Mouse (Mus musculus) neural tube, embryonic 12.5 days (tissue): ENCODE measurements around the gene Tpm4. TPM values are rescaled to one million over a fixed set of nuclear protein-coding genes. Genes with fewer than 3 reads are reported as not detected.

ENCODE experiments used
- ATAC-seq: fragments of 200-750 bp; cut with Nextera tagmentation; 2 replicates; pipeline ENCODE4 v1.8.0; 2017; ENCODE audit warnings: low read depth, mild to moderate bottlenecking, moderate TSS enrichment, moderate library complexity; ENCODE audit not compliant: low FRiP score
- H3K27ac ChIP-seq: fragments of 300-500 bp; sonication (generic); 2 replicates; pipeline ENCODE4 v1.5.1; 2016
- H3K27me3 ChIP-seq: fragments of 300-500 bp; sonication (generic); replicated peaks from 2 replicates; pipeline ENCODE4 v1.6.1; 2016; ENCODE audit warnings: mild to moderate bottlenecking
- H3K36me3 ChIP-seq: fragments of 300-500 bp; sonication (generic); 2 replicates; pipeline ENCODE4 v1.6.1; 2016; ENCODE audit warnings: mild to moderate bottlenecking
- H3K4me1 ChIP-seq: fragments of 300-500 bp; sonication (generic); 2 replicates; pipeline ENCODE4 v1.6.1; 2016
- H3K4me2 ChIP-seq: fragments of 300-500 bp; sonication (generic); replicated peaks from 2 replicates; pipeline ENCODE4 v1.6.1; 2016; ENCODE audit warnings: mild to moderate bottlenecking
- H3K4me3 ChIP-seq: fragments of 300-500 bp; sonication (generic); 2 replicates; pipeline ENCODE4 v1.5.1; 2016
- H3K9ac ChIP-seq: fragments of 300-500 bp; sonication (generic); 2 replicates; pipeline ENCODE4 v1.6.1; 2016; ENCODE audit warnings: mild to moderate bottlenecking
- H3K9me3 ChIP-seq: fragments of 300-500 bp; sonication (generic); 2 replicates; pipeline ENCODE4 v1.6.1; 2016; ENCODE audit warnings: mild to moderate bottlenecking
- WGBS: fragments of 180-500 bp; shearing (Covaris S2); methylation state at CpG from one replicate; pipeline ENCODE4 v1.1.7; 2016; 5-methylcytosine and 5-hydroxymethylcytosine counted together
- polyA plus RNA-seq: library from polyadenylated mRNA; unstranded; fragments of >200 nt; fragmentation: Nextera tagmentation; extraction: Ambion mirVana; gene quantifications from 2 replicates; pipeline ENCODE4 v1.2.1, GENCODE M21; 2016

The Tpm4 gene
- polyA plus RNA-seq, 1 experiment from 2014 or later = 417 TPM

DNA sequence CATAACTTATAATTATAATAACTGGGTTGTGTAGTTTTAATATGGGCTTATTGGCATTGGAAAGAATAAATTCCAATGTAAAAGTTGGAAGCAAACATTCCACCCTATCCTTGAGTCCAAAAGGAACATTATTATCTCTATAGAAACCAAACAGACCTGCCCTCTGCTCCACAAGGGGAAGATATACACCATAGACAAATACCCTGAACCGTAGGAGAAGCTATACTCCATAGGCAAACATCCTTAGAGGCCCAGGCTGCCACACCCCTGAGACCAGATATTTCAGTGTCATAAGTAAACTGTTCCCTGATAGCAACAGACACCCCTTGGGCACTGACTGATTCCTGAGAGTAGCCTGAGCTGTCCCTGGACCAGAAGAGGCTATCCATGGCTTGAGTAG is 6.9 kb upstream of the Tpm4 start:
- no peaks in the 10 kb centered on the region for H3K4me1 ChIP-seq
- 89% methylated on average over 1 of the region's 1 CpGs for WGBS
- H3K27me3 ChIP-seq = no peaks in the 10 kb centered on the region
- H3K36me3 ChIP-seq = no peaks in the 10 kb centered on the region
- H3K4me3 ChIP-seq = no peak overlapping the region
- H3K9ac ChIP-seq = no peak overlapping the region
- H3K4me2 ChIP-seq = no peak overlapping the region
- H3K27ac ChIP-seq = no peak overlapping the region
- ATAC-seq = no peak
- no peaks in the 10 kb centered on the region for H3K9me3 ChIP-seq

DNA sequence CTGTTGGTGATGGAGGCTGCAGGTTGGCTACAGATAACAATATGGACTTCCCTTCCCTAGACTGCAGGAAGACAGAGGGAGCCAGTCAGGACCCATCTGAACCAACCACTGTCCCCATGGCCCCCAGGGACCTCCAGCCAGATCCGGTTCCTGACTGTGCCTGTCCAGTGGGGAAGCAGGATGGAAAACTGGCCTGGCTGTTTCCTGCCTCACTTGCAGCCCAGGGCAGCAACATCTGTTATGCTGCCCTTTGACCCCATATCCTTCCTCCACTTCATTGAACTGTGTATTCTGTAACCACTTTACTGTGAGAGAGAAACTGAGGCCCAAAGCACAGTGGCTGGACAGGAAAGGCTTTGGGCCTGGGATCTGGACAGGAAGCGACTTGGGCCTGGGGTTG is 3.5 kb upstream of the Tpm4 start:
- no peak overlapping the region for H3K4me3 ChIP-seq
- ATAC-seq = no peak
- H3K36me3 ChIP-seq = no peaks in the 10 kb centered on the region
- no peaks in the 10 kb centered on the region for H3K4me1 ChIP-seq
- H3K27me3 ChIP-seq = no peaks in the 10 kb centered on the region
- H3K27ac ChIP-seq = no peak overlapping the region
- H3K9ac ChIP-seq = no peak overlapping the region
- 64% methylated on average over 2 of the region's 2 CpGs for WGBS
- no peaks in the 10 kb centered on the region for H3K9me3 ChIP-seq
- no peak overlapping the region for H3K4me2 ChIP-seq

DNA sequence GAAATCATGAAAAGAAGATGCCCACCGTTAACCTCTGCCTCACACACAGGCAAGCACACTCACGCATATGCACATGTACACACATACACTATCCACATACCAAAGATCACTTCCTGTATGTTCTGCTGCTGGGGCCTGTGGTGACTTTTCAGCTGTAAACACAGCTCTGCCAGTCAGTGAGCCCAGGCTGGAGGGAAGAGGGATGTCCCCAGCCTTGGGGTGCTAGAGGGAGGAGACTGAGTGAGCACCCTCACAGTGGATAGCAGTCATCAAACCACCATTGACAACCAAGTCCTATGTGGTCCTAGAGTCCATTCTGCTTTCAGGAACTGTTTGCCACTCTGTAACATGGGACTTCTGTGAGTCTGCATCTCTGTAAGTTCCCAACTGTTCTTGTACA is 2.9 kb upstream of the Tpm4 start:
- no peak overlapping the region for H3K27ac ChIP-seq
- H3K9ac ChIP-seq = no peak overlapping the region
- no peak overlapping the region for H3K4me3 ChIP-seq
- H3K9me3 ChIP-seq = no peaks in the 10 kb centered on the region
- H3K36me3 ChIP-seq = no peaks in the 10 kb centered on the region
- ATAC-seq = no peak
- no peaks in the 10 kb centered on the region for H3K27me3 ChIP-seq
- WGBS = 92% methylated on average over 2 of the region's 2 CpGs
- H3K4me2 ChIP-seq = no peak overlapping the region
- H3K4me1 ChIP-seq = 0 out of 2 replicates have a peak, but pooled peaks cover under 1% of the 10 kb centered on the region

DNA sequence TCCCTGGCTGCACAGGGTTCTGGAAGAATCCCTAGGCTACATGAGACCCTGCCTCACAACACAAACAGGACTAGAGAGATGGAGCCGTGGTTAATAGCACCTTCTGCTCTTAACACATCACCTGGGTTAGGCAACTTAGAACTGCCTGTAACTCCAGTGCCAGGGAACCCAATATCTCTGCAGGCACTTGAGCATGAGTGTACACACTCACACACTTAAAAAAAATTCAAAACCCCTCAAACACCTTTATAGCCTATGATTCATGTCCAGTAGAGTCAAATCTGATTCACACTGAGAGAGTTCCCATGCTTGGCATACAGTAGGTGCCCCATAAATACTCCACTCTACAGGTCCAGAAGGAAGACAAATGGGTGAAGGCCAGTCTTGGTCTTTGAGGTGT is 2.4 kb upstream of the Tpm4 start:
- Histone ChIP-seq H3K4me2 (no peak overlapping the region), H3K27ac (no peak overlapping the region), H3K9me3 (no peaks in the 10 kb centered on the region), H3K4me3 (no peak overlapping the region), H3K4me1 (0 out of 2 replicates have a peak, but pooled peaks cover 2% of the 10 kb centered on the region), H3K36me3 (no peaks in the 10 kb centered on the region), H3K9ac (no peak overlapping the region), H3K27me3 (no peaks in the 10 kb centered on the region)
- no peak for ATAC-seq
- WGBS = 97% methylated on average over 1 of the region's 1 CpGs

DNA sequence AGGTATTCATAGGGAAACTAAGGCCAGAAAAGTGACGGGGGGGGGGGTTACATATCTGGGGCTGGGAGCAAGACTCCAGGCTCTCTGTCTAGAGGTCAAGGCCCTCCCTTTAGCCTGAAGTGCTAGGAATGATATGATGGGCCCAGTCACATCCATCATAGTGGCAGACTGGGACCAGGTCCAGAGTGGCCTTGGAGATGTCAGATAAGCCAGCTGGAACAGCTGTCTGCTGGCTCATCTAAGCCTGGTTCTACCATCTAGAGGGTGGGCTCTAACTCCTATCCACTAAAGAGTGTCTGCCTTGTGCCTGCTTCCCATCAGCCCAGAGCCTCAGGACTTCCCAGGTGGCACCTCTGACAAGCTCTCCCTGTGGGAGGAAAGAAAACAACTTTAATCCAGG is 1.9 kb upstream of the Tpm4 start:
- Histone ChIP-seq H3K36me3 (no peaks in the 10 kb centered on the region), H3K4me2 (no peak overlapping the region), H3K9ac (no peak overlapping the region), H3K4me1 (0 out of 2 replicates have a peak, but pooled peaks cover 4% of the 10 kb centered on the region), H3K27ac (no peak overlapping the region), H3K9me3 (no peaks in the 10 kb centered on the region), H3K27me3 (no peaks in the 10 kb centered on the region), H3K4me3 (no peak overlapping the region)
- WGBS = 67% methylated on average over 1 of the region's 1 CpGs
- ATAC-seq = no peak

DNA sequence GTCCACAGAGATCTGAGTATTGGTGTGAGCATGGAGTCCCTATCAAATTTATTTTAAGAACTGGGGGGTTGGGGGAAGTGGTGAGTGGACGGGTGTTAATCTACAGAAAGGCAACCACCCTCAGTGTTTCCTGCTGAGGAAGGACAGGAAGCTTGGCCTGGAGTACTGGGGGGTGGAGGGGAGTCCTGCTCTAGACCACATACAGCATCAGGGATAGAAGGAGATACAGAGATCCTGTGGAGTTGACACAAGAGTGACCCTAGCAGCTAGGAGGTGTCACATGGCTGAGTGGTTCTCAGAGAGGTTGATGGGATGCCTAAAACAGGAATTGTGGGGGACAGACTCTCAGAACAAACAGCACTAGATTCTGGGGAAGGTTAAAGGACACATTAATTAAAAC is 1.3 kb upstream of the Tpm4 start:
- Histone ChIP-seq H3K36me3 (peaks cover 2% of the 10 kb centered on the region), H3K9ac (no peak overlapping the region), H3K27me3 (no peaks in the 10 kb centered on the region), H3K27ac (no peak overlapping the region), H3K4me1 (0 out of 2 replicates have a peak, but pooled peaks cover 4% of the 10 kb centered on the region), H3K4me2 (no peak overlapping the region), H3K9me3 (no peaks in the 10 kb centered on the region), H3K4me3 (no peak overlapping the region)
- no peak for ATAC-seq
- WGBS = 62% methylated on average over 1 of the region's 1 CpGs

DNA sequence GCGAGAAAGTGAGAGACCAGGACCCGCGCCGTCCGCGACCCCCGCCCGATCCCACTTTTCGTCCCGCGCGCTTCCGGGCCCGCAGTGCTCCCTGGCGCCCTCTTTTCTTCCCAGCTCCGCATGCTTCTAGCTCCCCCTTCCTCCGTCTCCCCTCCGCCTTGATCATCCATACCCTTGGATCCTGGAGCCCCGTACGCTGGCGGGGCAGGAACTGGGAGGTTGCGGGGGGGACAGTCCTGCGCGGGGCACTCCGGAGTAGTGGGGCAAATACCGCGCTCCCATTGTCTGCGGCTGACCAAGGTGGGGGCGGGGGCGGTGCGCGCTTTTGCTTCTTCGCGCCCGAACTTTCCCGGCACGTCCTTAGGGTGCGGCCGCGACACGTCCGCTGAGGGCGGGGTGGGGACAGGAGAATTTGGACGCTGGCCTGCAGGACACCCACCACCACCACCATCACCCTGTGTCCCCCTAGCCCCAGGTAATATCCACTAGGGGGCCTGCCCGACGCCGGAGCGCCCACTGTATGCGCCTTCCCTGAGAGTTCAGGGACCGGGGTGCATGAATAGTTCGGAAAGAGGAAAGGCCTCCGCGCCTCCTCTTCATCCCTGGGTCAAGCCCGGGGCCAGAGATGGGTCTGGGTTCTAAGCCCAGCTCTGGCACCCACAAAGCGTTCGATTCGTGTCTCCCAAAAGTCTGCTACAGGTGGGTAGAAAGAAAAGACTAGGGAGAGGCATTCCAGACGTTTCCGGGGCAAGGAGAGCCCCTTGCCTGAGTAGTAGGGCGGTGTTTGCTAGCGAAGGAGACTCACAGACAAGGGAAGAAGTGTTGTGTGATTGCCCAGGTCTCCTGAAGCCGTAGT is 899 bp downstream of the Tpm4 start:
- Histone ChIP-seq H3K36me3 (peaks cover 23% of the 10 kb centered on the region), H3K27ac (peak overlapping the region; percentile 90), H3K27me3 (no peaks in the 10 kb centered on the region), H3K4me3 (peak overlapping the region; percentile 79), H3K4me1 (0 out of 2 replicates have a peak, but pooled peaks cover 4% of the 10 kb centered on the region), H3K9ac (peak overlapping the region; percentile 91), H3K4me2 (peak overlapping the region; percentile 75), H3K9me3 (no peaks in the 10 kb centered on the region)
- under 1% methylated on average over 61 of the region's 62 CpGs for WGBS
- peak; percentile 81 for ATAC-seq

DNA sequence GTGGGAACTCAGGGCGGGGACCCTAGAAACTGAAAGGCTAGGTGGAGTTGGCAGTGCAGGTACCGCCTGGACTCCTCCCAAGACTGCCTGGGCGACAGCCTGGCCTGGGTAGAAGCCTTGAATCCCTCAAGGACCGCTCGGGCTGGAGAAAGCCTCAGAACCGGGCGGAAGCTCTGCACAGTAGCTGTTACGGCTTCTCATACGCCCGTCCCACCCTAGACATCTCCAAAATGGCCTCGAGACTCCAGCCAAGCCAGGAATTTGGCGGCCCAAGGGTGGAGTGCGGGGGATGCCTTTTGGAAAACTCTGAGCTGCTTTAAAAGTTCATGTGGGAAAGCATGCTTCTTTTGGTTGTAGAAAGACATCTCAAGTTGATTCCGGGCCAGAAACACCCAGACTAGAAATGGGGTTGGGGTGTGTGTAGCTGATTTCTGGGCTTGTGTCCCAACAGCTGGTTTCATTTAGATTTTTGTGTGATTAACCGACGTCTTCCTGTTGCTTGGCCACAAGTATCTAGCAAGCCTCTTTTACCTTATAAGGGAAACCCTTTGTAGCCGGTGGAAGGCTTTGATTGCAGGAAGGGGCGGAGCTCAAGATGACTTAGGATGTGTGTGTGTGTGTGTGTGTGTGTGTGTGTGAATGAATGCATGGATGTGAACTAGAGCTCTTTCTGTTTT is 1.7 kb downstream of the Tpm4 start:
- Histone ChIP-seq H3K4me2 (peak overlapping the region; percentile 75), H3K27ac (peak overlapping the region; percentile 90), H3K36me3 (peaks cover 31% of the 10 kb centered on the region), H3K9ac (peak overlapping the region; percentile 91), H3K9me3 (no peaks in the 10 kb centered on the region), H3K4me1 (0 out of 2 replicates have a peak, but pooled peaks cover 4% of the 10 kb centered on the region), H3K27me3 (no peaks in the 10 kb centered on the region), H3K4me3 (peak overlapping the region; percentile 79)
- under 1% methylated on average over 18 of the region's 18 CpGs for WGBS
- ATAC-seq = 0 out of 2 replicates have a peak, but pooled peaks have one; percentile 3

DNA sequence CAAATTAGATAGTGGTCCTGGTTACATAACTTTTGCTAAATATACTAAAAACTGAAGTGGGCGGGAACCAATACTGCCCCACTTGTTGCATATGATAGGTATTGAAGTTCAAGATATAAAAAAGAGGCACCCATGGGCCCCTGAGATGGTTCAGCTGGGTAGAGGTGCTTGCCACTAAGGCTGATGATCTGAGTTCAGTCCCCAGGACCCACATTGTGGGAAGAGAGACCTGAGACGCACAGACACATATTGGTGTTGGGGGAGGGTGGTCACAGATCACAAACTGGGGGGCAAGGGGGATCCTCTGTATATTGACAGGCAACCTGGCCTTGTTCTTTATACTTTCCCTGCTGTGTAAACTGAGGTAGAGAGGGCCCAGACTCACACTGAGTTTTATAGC is 2.7 kb downstream of the Tpm4 start:
- Histone ChIP-seq H3K27me3 (no peaks in the 10 kb centered on the region), H3K4me2 (peak overlapping the region; percentile 18; the same call in 1 of the 2 replicates), H3K9me3 (no peaks in the 10 kb centered on the region), H3K27ac (no peak overlapping the region), H3K4me1 (0 out of 2 replicates have a peak, but pooled peaks cover 4% of the 10 kb centered on the region), H3K9ac (no peak overlapping the region), H3K4me3 (no peak overlapping the region), H3K36me3 (peaks cover 38% of the 10 kb centered on the region)
- 91% methylated on average over 2 of the region's 2 CpGs for WGBS
- no peak for ATAC-seq

DNA sequence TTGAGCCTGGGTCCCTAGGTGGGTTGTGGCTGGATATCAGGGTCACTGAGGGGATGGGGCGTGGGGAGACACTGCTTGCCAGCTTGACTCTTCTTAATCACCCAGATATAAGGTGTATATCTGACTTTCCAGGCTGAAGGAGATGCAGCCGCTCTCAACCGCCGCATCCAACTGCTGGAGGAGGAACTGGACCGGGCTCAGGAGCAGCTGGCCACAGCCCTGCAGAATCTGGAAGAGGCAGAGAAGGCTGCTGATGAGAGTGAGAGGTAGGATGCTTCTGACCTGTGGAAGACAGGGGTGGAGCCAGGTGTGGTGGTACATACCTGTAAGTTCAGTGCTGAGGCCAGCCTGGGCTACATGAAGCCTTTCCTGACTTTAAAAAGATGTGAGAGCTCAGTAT is 3.7 kb downstream of the Tpm4 start:
- Histone ChIP-seq H3K4me3 (no peak overlapping the region), H3K4me2 (no peak overlapping the region), H3K36me3 (peaks cover 48% of the 10 kb centered on the region), H3K9me3 (no peaks in the 10 kb centered on the region), H3K4me1 (0 out of 2 replicates have a peak, but pooled peaks cover 4% of the 10 kb centered on the region), H3K27ac (no peak overlapping the region), H3K27me3 (no peaks in the 10 kb centered on the region), H3K9ac (no peak overlapping the region)
- WGBS = 97% methylated on average over 5 of the region's 5 CpGs
- no peak for ATAC-seq

DNA sequence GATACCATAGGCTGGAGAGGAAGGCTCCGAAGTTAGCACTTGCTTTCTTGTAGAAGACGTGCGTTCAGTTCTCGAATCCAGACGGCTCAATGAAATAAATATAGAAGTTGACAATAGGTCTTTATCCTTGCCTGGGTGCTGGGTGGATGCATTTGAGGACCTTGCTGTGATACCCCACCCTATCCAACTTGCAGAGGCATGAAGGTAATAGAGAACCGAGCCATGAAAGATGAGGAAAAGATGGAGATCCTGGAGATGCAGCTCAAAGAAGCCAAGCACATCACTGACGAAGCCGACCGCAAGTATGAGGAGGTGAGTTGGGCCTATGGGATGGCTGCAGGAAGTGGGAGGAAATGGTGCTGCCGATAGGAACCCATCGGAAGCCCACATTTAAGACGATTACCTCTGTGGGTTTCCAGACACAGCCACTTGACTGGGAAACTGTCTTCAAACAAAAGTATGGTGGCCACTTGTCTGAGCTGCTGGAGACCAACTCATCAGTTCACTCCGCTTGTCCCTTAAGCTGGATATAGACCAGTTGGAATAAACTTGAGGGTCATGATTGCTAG is 8.6 kb downstream of the Tpm4 start:
- no peaks in the 10 kb centered on the region for H3K9me3 ChIP-seq
- WGBS = 95% methylated on average over 13 of the region's 13 CpGs

DNA sequence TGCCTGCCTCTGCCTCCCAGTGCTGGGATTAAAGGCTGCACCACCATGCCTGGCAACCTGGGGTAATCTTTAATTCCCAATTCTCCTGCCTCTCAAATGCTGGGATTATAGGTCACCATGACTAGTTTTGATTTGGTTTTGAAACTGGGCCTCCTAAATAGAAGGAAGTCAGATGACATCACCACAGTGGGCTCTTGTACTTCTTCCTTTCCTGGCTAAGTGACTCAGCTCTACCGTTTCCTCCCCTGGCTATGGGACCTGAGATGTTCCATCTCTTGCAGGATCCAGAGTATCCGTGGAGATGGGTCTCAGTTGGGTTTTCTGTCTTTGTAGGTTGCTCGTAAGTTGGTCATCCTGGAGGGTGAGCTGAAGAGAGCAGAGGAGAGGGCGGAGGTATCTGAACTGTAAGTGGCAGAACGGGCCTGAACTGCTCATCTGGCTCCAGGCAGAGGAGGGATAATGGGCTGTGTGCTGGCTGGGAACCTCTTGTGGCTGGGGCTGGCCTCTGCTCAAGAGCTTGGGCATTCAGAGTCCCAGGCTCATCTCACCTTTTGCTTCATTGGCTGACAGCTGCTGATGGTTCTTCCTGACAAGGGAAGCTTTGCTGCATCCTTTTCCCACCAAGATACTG is 9.7 kb downstream of the Tpm4 start:
- Histone ChIP-seq H3K4me2 (no peak overlapping the region), H3K9me3 (no peaks in the 10 kb centered on the region), H3K9ac (no peak overlapping the region), H3K27me3 (no peaks in the 10 kb centered on the region), H3K4me1 (no peaks in the 10 kb centered on the region), H3K36me3 (peaks cover 85% of the 10 kb centered on the region), H3K4me3 (no peak overlapping the region), H3K27ac (no peak overlapping the region)
- no peak for ATAC-seq
- 85% methylated on average over 5 of the region's 5 CpGs for WGBS

More for the DNA sequence above, 8.6 kb downstream of the Tpm4 start:
- Histone ChIP-seq H3K4me1 (no peaks in the 10 kb centered on the region), H3K9ac (no peak overlapping the region), H3K4me2 (no peak overlapping the region), H3K27ac (no peak overlapping the region), H3K27me3 (no peaks in the 10 kb centered on the region), H3K36me3 (peaks cover 89% of the 10 kb centered on the region), H3K4me3 (no peak overlapping the region)
- ATAC-seq = no peak
